Mouse (Mus musculus) hindbrain, embryonic 11.5 days (tissue): ENCODE data around the gene Abr. TPM values are rescaled to one million over a fixed set of nuclear protein-coding genes. Genes with fewer than 3 reads are reported as not detected.

ENCODE experiments used
- ATAC-seq: fragments of 200-750 bp; cut with Nextera tagmentation; 2 replicates; pipeline ENCODE4 v1.8.0; 2017; ENCODE audit warnings: mild to moderate bottlenecking, moderate TSS enrichment, moderate library complexity; ENCODE audit not compliant: low FRiP score
- DNase-seq: peaks from one replicate; pipeline ENCODE4 v3.0.0-alpha.2; 2015; ENCODE audit warnings: low spot score
- H3K27ac ChIP-seq: fragments of 300-500 bp; sonication (generic); 2 replicates; pipeline ENCODE4 v1.5.1; 2014; ENCODE audit warnings: mild to moderate bottlenecking, low read depth, low read length
- H3K27me3 ChIP-seq: fragments of 300-500 bp; sonication (generic); 2 replicates; pipeline ENCODE4 v1.6.1; 2014; ENCODE audit warnings: mild to moderate bottlenecking, low read length, moderate library complexity, mixed read lengths; ENCODE audit not compliant: control insufficient read depth, insufficient read depth
- H3K36me3 ChIP-seq: fragments of 300-500 bp; sonication (generic); 2 replicates; pipeline ENCODE4 v1.6.1; 2014; ENCODE audit warnings: mild to moderate bottlenecking, low read length, moderate library complexity, mixed read lengths; ENCODE audit not compliant: control insufficient read depth, insufficient read depth
- H3K4me1 ChIP-seq: fragments of 300-500 bp; sonication (generic); replicated peaks from 2 replicates; pipeline ENCODE4 v1.6.1; 2014; ENCODE audit warnings: low read length, mixed read lengths; ENCODE audit not compliant: control insufficient read depth, insufficient read depth
- H3K4me2 ChIP-seq: fragments of 300-500 bp; sonication (generic); replicated peaks from 2 replicates; pipeline ENCODE4 v1.6.1; 2014; ENCODE audit warnings: mild to moderate bottlenecking, low read depth, low read length
- H3K4me3 ChIP-seq: fragments of 300-500 bp; sonication (generic); 2 replicates; pipeline ENCODE4 v1.5.1; 2014; ENCODE audit warnings: low read depth, low read length
- H3K9ac ChIP-seq: fragments of 300-500 bp; sonication (generic); 2 replicates; pipeline ENCODE4 v1.6.1; 2014; ENCODE audit warnings: low read depth, low read length
- H3K9me3 ChIP-seq: fragments of 300-500 bp; sonication (generic); 2 replicates; pipeline ENCODE4 v1.6.1; 2016; ENCODE audit warnings: low read length; ENCODE audit not compliant: control insufficient read depth
- WGBS: fragments of 180-500 bp; shearing (Covaris S2); extraction: QIAGEN DNeasy Blood & Tissue Kit; methylation state at CpG from one replicate; pipeline ENCODE4 v1.1.7; 2014; 5-methylcytosine and 5-hydroxymethylcytosine counted together
- polyA plus RNA-seq: library from polyadenylated mRNA; unstranded; fragments of >200 nt; fragmentation: Nextera tagmentation; extraction: Ambion mirVana; gene quantifications from 2 replicates; pipeline ENCODE4 v1.2.1, GENCODE M21; 2014

The Abr gene
- polyA plus RNA-seq, 1 experiment from 2014 or later: 35.8 TPM

- DNase-seq (peak; percentile 84), ATAC-seq (no peak)
- Histone ChIP-seq H3K36me3 (no peaks in the 10 kb centered on the region), H3K4me2 (no peak overlapping the region), H3K9me3 (no peaks in the 10 kb centered on the region), H3K27me3 (no peaks in the 10 kb centered on the region), H3K27ac (no peak overlapping the region), H3K9ac (no peak overlapping the region), H3K4me3 (no peak overlapping the region), H3K4me1 (peaks cover 7% of the 10 kb centered on the region)
- WGBS: 26% methylated on average over 8 of the region's 8 CpGs
Observed at GRCm38 (mm10) chr11:76524947-76525346, 97.2 kb downstream of the Abr start.

GRCm38 (mm10) chr11:76523356-76523755 lies 98.8 kb downstream of the Abr start:
- peaks cover 7% of the 10 kb centered on the region for H3K4me1 ChIP-seq
- WGBS: 10% methylated on average over 4 of the region's 4 CpGs
- H3K36me3 ChIP-seq: no peaks in the 10 kb centered on the region
- no peak overlapping the region for H3K4me3 ChIP-seq
- ATAC-seq (peak; percentile 68), DNase-seq (peak; percentile 74)
- H3K27ac ChIP-seq: peak overlapping the region; percentile 1; the same call in 1 of the 2 replicates
- no peak overlapping the region for H3K4me2 ChIP-seq
- no peaks in the 10 kb centered on the region for H3K9me3 ChIP-seq
- no peaks in the 10 kb centered on the region for H3K27me3 ChIP-seq
- no peak overlapping the region for H3K9ac ChIP-seq

GRCm38 (mm10) chr11:76520889-76521288 lies 101.2 kb downstream of the Abr start:
- Histone ChIP-seq H3K4me3 (no peak overlapping the region), H3K9ac (no peak overlapping the region), H3K36me3 (no peaks in the 10 kb centered on the region), H3K4me1 (peaks cover 7% of the 10 kb centered on the region), H3K27ac (no peak overlapping the region), H3K4me2 (no peak overlapping the region), H3K27me3 (no peaks in the 10 kb centered on the region), H3K9me3 (no peaks in the 10 kb centered on the region)
- DNase-seq: no peak
- ATAC-seq: no peak
- WGBS: 94% methylated on average over 6 of the region's 6 CpGs

- Histone ChIP-seq H3K9ac (no peak overlapping the region), H3K4me1 (peaks cover 6% of the 10 kb centered on the region), H3K27me3 (no peaks in the 10 kb centered on the region), H3K36me3 (no peaks in the 10 kb centered on the region), H3K4me2 (no peak overlapping the region), H3K27ac (no peak overlapping the region), H3K4me3 (no peak overlapping the region), H3K9me3 (no peaks in the 10 kb centered on the region)
- no peak for DNase-seq
- 92% methylated on average over 5 of the region's 5 CpGs for WGBS
- ATAC-seq: no peak
Observed at GRCm38 (mm10) chr11:76518613-76519012, 103.5 kb downstream of the Abr start.

GRCm38 (mm10) chr11:76518125-76518524 lies 104.0 kb downstream of the Abr start:
- ATAC-seq: no peak
- Histone ChIP-seq H3K4me2 (no peak overlapping the region), H3K4me3 (no peak overlapping the region), H3K4me1 (peaks cover 2% of the 10 kb centered on the region), H3K9me3 (no peaks in the 10 kb centered on the region), H3K9ac (no peak overlapping the region), H3K27ac (no peak overlapping the region), H3K27me3 (no peaks in the 10 kb centered on the region), H3K36me3 (no peaks in the 10 kb centered on the region)
- no peak for DNase-seq
- WGBS: 84% methylated on average over 4 of the region's 4 CpGs

GRCm38 (mm10) chr11:76516951-76517350 lies 105.2 kb downstream of the Abr start:
- H3K36me3 ChIP-seq: no peaks in the 10 kb centered on the region
- H3K4me1 ChIP-seq: no peaks in the 10 kb centered on the region
- H3K4me3 ChIP-seq: no peak overlapping the region
- no peak for DNase-seq
- H3K27me3 ChIP-seq: no peaks in the 10 kb centered on the region
- ATAC-seq: no peak
- no peak overlapping the region for H3K4me2 ChIP-seq
- no peaks in the 10 kb centered on the region for H3K9me3 ChIP-seq
- H3K27ac ChIP-seq: no peak overlapping the region
- WGBS: 73% methylated on average over 3 of the region's 3 CpGs
- no peak overlapping the region for H3K9ac ChIP-seq

GRCm38 (mm10) chr11:76515123-76515522 lies 107.0 kb downstream of the Abr start:
- H3K4me3 ChIP-seq: no peak overlapping the region
- H3K4me1 ChIP-seq: no peaks in the 10 kb centered on the region; the same call in 1 of the 2 replicates
- DNase-seq (no peak), ATAC-seq (no peak)
- H3K4me2 ChIP-seq: no peak overlapping the region
- H3K27me3 ChIP-seq: no peaks in the 10 kb centered on the region
- WGBS: 89% methylated on average over 11 of the region's 11 CpGs
- H3K27ac ChIP-seq: no peak overlapping the region
- H3K36me3 ChIP-seq: no peaks in the 10 kb centered on the region
- H3K9ac ChIP-seq: no peak overlapping the region
- H3K9me3 ChIP-seq: no peaks in the 10 kb centered on the region

- no peaks in the 10 kb centered on the region for H3K27me3 ChIP-seq
- no peak overlapping the region for H3K27ac ChIP-seq
- no peaks in the 10 kb centered on the region for H3K9me3 ChIP-seq
- no peak overlapping the region for H3K4me2 ChIP-seq
- no peaks in the 10 kb centered on the region for H3K36me3 ChIP-seq
- DNase-seq (no peak), ATAC-seq (no peak)
- H3K4me1 ChIP-seq: peaks cover 5% of the 10 kb centered on the region; the same call in 1 of the 2 replicates
- H3K9ac ChIP-seq: no peak overlapping the region
- WGBS: 55% methylated on average over 4 of the region's 4 CpGs
- H3K4me3 ChIP-seq: no peak overlapping the region
Observed at GRCm38 (mm10) chr11:76510977-76511376, 111.1 kb downstream of the Abr start.

GRCm38 (mm10) chr11:76509751-76510723 lies 112.1 kb downstream of the Abr start:
- no peaks in the 10 kb centered on the region for H3K36me3 ChIP-seq
- H3K4me2 ChIP-seq: no peak overlapping the region
- WGBS: 81% methylated on average over 13 of the region's 13 CpGs
- H3K9me3 ChIP-seq: no peaks in the 10 kb centered on the region
- DNase-seq (no peak), ATAC-seq (no peak)
- no peak overlapping the region for H3K4me3 ChIP-seq
- no peak overlapping the region for H3K27ac ChIP-seq
- H3K27me3 ChIP-seq: no peaks in the 10 kb centered on the region
- peaks cover 5% of the 10 kb centered on the region; the same call in 1 of the 2 replicates for H3K4me1 ChIP-seq
- no peak overlapping the region for H3K9ac ChIP-seq
